Mouse (Mus musculus): ENCODE measurements at regions not wholly inside any gene's neighbourhood (a gene's known extent, or its start where the extent isn't known, plus 50 kb on each side); places are given as distances from the start of the nearest gene placed in this dataset.

DNA sequence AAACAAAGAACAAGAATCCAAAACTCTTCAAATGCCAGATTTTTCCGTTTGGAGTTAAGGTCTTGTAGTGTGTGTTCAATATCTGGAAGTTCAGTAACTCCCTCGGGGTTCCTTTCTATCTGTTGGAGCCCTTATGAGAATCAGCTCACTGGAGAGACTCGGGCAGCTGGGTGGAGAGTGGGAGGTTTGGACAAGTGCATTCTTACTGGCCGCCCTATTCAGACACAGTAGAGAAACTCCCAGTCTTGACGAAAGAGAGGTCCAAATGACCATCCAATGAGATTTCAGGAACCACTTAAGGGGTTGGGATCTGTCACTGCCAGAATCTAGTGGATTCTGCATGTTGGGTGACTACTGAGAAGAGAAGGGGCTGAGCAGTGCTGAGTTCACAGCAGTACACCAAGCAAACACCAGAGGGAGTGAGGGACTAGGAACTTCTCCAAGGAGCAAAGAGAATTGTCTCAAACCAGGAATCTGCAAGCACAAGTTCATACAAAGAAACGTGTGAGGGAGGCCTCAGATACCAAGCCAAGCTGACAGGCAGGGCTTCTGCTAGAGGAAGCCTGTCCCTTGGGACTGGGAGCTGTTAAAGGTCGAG is 310.0 kb upstream of the Magi2 start:
- DNase-seq (ENCODE audit: low read depth): peak; percentile 6

DNA sequence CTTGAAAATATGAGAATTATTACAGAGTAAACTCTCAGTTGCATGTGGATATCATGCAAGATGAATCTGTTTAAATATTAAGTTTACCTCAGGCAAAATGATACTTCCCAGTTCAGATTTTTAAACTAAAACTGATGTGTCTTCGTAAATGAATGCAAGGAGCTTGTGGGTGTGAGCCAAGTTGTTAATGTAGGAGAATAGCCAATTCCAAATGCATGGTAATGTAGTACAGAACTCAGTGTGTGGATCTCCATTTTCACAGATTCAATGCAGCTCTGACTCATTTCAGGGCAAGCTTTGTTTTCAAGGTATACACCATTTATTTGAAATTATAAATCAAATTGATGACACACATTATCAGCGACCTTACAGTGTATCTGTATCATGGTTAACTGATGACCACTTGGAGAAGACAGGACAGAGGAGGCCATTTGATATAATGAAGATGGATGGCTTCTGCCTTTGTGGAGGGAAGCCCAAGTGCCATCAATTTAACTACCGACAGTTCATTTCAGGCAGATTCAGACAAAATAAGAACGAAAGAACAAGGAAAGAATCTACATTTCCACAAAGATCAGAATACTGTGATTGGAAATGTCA is 272.9 kb upstream of the Magi2 start:
- DNase-seq (ENCODE audit: low read depth): no peak

All from 416B (cell line).